Mouse (Mus musculus) gastrocnemius, postnatal 4 days (tissue): ENCODE measurements around the gene Tmtc4. TPM values are rescaled to one million over a fixed set of nuclear protein-coding genes. Genes with fewer than 3 reads are reported as not detected.

Source experiments
- DNase-seq, 2 experiments: peaks; one replicate each; pipeline ENCODE4 v3.0.0; 2021 to 2022; ENCODE audit warnings: low spot score in 2 of 2, mixed read lengths in 2 of 2
- total RNA-seq, 2 experiments: library from RNA; stranded (reverse); gene quantifications; 2 replicates each; pipeline ENCODE4 v1.2.3; 2021

Gene Tmtc4
- total RNA-seq, 2 experiments from 2014 or later, result 17.1 to 17.8 TPM

DNA sequence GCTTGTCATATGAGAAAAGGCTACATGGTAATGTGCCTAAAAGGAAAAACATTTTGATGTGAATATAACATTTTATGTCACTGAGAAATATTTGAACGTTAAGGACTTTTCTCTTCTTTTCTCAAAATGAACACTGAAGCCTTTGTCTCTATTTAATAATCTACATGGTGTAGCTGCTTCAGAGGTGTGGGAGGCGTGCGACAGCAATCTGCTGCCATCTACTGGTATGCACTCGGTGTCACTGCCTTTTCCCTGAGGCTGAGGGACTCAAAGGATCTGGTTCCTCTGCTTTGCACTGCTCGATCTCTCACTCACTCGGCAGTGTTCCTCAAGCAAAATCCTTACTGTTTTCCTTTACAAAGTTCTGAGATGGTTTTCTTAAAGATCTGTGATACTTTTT lies 107.7 kb downstream of the Tmtc4 start:
- DNase-seq, result peak; percentile 28 to 67

DNA sequence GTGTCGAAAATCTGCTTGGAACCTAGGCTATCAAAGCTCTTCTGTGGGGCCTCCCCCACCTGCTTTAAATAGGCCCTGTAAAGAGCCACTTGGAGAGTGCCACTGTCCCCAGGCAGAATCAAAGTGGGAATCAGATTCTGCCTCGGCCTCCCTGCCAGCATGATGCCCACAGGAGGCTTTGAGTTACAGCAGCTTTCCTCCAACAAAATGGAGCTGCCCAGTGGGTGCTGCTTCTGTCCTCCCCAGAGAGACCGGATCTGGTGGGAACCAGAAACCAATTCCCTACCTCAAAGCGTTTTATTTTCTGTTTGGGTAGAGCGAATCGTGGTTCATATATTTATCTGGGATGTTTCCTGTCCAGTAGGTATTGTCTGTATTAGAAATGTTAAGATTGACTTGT lies 108.2 kb downstream of the Tmtc4 start:
- DNase-seq, result no peak

DNA sequence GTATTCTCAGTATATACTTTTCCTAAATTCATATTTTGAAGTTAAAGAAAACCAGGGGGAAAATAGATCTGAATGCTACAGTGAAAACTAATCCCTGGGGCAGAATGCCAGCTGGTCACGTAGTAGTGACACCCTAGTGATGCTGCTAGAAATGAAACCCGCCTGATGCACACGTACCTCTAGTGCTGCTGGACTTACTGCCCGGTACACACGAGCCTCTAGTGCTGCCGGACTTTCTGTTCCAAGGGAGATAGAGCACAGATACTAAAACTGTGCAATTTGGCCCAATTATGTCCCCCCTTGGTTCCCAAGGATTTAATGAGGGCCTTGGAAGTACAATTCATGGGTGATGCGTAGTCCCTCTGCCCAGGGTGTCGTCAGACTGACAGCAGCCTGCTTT lies 108.8 kb downstream of the Tmtc4 start:
- DNase-seq, result no peak

DNA sequence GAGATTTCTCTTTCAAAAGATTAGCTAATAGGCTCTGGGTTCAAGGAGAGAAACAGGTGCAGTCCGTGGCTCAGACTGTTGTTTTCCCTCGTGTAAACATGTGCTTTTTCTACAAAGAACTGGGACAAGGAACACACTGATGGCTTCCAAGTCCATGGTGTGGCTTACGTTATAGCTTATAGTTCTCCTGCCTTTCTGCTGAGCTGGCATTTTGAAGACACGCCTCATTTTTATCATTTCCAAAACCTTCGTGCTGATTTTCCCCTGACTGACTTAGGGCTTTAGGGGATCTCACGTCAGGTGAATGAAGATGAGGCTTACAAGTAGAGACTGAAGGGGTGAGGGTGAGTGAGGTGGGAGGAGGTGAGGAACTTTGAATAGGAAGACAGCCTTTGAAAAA lies 111.2 kb downstream of the Tmtc4 start:
- DNase-seq, result no peak

DNA sequence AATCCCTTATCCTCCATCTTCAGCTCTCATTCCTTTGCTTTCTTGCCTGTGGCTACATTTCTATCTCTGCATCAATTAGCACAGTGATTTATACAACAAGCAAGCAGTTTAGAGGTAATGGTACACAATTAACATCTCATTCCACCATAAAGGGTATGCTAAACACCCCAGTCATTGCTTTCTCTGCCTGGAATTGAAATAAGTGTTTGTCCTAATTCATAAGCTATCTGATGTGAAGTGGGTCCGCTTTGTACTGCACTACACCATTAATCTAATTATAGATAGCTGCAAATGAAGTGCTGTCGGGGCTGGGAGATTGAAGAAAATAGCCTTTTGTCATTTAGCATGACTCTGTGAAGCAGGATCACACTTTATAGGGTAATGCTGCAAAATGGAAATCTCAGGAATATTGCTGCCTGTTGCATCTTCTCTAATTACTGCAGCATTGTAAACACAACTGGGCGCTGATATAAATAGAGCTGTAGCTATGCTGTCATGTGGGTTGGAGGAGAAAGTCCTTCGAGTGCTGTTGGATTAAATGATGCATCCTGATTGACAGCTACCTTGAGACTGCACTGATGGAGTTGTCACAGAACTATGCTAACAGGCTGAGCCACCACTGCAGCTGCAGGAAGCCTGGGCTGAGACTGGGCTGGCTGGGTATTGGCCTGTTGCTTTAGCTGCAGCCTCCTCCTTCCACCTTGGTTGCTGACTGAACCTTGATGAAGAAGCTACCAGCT lies 111.8 kb downstream of the Tmtc4 start:
- DNase-seq, result no peak

DNA sequence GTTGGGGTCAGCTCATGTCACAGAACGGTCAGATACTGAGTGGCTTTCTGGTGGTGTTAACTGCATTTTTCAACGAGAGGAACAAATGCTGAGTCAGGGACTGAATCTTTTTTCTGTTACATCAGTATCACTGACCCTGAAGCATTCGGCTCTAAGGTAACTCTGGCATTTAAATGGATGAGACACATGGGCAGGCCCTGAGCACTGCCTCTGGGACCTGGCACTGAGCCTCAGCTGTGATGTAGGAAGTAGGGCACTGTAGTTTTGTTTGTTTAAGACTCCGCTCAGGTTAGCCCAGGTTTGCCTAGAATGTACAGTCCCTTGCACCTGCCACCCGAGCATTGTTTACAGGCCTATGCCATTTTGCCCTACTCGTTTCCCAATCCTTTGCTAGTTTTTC lies 114.0 kb downstream of the Tmtc4 start:
- DNase-seq, result no peak

Other genes starting within 250 kb of the Tmtc4 start
- gene Ggact, start 70.3 kb downstream of the Tmtc4 start, total RNA-seq, result 1 to 10 TPM; 7.5 to 9.4 TPM